Mouse (Mus musculus) layer of hippocampus, adult 9-10 months (tissue): ENCODE measurements around the gene Fndc1.

Experiments used
- DNase-seq: peaks from one replicate; pipeline ENCODE4 v3.0.0; 2022; ENCODE audit warnings: low spot score

The Fndc1 gene

GRCm38 (mm10) chr17:7820176-7820575 is 6.9 kb downstream of the Fndc1 start:
- DNase-seq = no peak

- no peak for DNase-seq
Measured at GRCm38 (mm10) chr17:7816602-7817001, 10.5 kb downstream of the Fndc1 start.

GRCm38 (mm10) chr17:7814433-7814832 is 12.7 kb downstream of the Fndc1 start:
- no peak for DNase-seq

GRCm38 (mm10) chr17:7808043-7808442 is 19.1 kb downstream of the Fndc1 start:
- no peak for DNase-seq

GRCm38 (mm10) chr17:7805105-7805504 is 22.0 kb downstream of the Fndc1 start:
- DNase-seq = no peak

GRCm38 (mm10) chr17:7802483-7802882 is 24.6 kb downstream of the Fndc1 start:
- no peak for DNase-seq

GRCm38 (mm10) chr17:7799894-7800293 is 27.2 kb downstream of the Fndc1 start:
- no peak for DNase-seq

- no peak for DNase-seq
Measured at GRCm38 (mm10) chr17:7795584-7795983, 31.5 kb downstream of the Fndc1 start.

GRCm38 (mm10) chr17:7795168-7795567 is 31.9 kb downstream of the Fndc1 start:
- no peak for DNase-seq

- DNase-seq = no peak
Measured at GRCm38 (mm10) chr17:7794093-7794492, 33.0 kb downstream of the Fndc1 start.

- DNase-seq = no peak
Measured at GRCm38 (mm10) chr17:7790512-7790911, 36.6 kb downstream of the Fndc1 start.

GRCm38 (mm10) chr17:7774101-7774500 is 53.0 kb downstream of the Fndc1 start:
- no peak for DNase-seq

GRCm38 (mm10) chr17:7759786-7760185 is 67.3 kb downstream of the Fndc1 start:
- peak; percentile 35 for DNase-seq

GRCm38 (mm10) chr17:7755001-7755400 is 72.1 kb downstream of the Fndc1 start:
- DNase-seq = no peak

- no peak for DNase-seq
Measured at GRCm38 (mm10) chr17:7753383-7753782, 73.7 kb downstream of the Fndc1 start.

GRCm38 (mm10) chr17:7749051-7749815 is 77.9 kb downstream of the Fndc1 start:
- no peak for DNase-seq

- DNase-seq = peak; percentile 25
Measured at GRCm38 (mm10) chr17:7746841-7747240, 80.3 kb downstream of the Fndc1 start.

- no peak for DNase-seq
Measured at GRCm38 (mm10) chr17:7744976-7745375, 82.1 kb downstream of the Fndc1 start.

- no peak for DNase-seq
Measured at GRCm38 (mm10) chr17:7740988-7741387, 86.1 kb downstream of the Fndc1 start.

- no peak for DNase-seq
Measured at GRCm38 (mm10) chr17:7722991-7723390, 104.1 kb downstream of the Fndc1 start.

GRCm38 (mm10) chr17:7718886-7719285 is 108.2 kb downstream of the Fndc1 start:
- no peak for DNase-seq

- no peak for DNase-seq
Measured at GRCm38 (mm10) chr17:7717945-7718344, 109.2 kb downstream of the Fndc1 start.

GRCm38 (mm10) chr17:7713020-7713419 is 114.1 kb downstream of the Fndc1 start:
- no peak for DNase-seq

GRCm38 (mm10) chr17:7707073-7707472 is 120.0 kb downstream of the Fndc1 start:
- DNase-seq = no peak
